Mouse (Mus musculus): ENCODE measurements around the gene Myt1.

Gene Myt1

GRCm38 (mm10) chr2:181845709-181846394, 82.7 kb downstream of the Myt1 start:
- TF ChIP-seq GATA4 (IDR thresholded peaks at IDR 0.05; ENCODE audit: insufficient replicate concordance, low read length) = no peak

GRCm38 (mm10) chr2:181863791-181864535, 100.8 kb downstream of the Myt1 start, which contains the start of gene Polr3k:
Gene Polr3k (plus strand): TSS chr2:181864337.
- peak; percentile 46; the same call in 1 of the 2 replicates for TF ChIP-seq GATA4 (IDR thresholded peaks at IDR 0.05; ENCODE audit: insufficient replicate concordance, low read length)

GRCm38 (mm10) chr2:181864536-181864860, 101.4 kb downstream of the Myt1 start:
- TF ChIP-seq GATA4 (IDR thresholded peaks at IDR 0.05; ENCODE audit: insufficient replicate concordance, low read length) = no peak

DNA sequence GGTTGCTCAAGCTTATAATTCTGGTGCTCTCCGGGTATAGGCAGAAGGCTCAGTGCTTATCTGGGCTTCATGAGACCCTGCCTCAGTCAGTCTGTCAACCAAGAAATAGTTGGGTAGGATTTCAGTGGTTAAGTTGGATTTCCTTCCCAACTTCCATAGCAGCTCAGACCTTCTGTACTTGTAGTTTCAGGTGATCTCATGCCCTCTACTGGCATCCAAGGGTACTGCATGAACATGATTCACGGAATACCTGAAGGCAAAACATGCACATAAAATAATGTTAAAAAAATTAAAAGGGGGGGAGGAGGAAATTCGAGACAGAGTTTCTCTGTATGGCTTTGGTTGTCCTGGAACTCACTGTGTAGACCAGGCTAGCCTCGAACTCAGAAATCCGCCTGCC, 103.8 kb downstream of the Myt1 start:
- no peak for TF ChIP-seq GATA4 (IDR thresholded peaks at IDR 0.05; ENCODE audit: insufficient replicate concordance, low read length)

DNA sequence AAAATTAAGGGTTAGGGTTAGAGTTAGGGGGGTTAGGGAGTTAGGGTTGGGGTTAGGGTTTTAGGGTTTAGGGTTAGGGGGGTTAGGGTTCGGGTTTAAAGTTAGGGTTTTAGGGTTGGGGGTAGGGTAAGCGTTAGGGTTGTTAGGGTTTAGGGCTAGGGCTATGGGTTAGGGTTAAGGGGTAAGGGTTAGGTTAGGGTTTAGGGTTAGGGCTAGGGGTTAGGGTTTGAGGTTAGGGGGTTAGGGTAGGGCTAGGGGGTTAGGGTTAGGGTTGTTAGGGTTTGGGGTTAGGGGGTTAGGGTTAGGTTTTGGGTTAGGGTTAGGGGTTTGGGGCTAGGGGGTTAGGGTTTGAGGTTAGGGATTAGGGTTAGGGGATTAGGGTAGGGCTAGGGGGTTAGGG, 107.9 kb downstream of the Myt1 start:
- no peak for TF ChIP-seq GATA4 (IDR thresholded peaks at IDR 0.05; ENCODE audit: insufficient replicate concordance, low read length)

Data from liver, adult (tissue).